Mouse (Mus musculus) CH12.LX (cell line): ENCODE measurements around the gene Cryba1. TPM values are rescaled to one million over a fixed set of nuclear protein-coding genes. Genes with fewer than 3 reads are reported as not detected.

Source experiments
- DNase-seq: peaks from one replicate; pipeline ENCODE4 v3.0.0-alpha.2; 2013; ENCODE audit errors: extremely low read depth
- H3K27ac ChIP-seq: 2 replicates; pipeline ENCODE4 v1.5.1; 2012; ENCODE audit warnings: low read depth, mild to moderate bottlenecking, control low read depth, moderate library complexity; ENCODE audit not compliant: insufficient read depth
- H3K27me3 ChIP-seq: replicated peaks from 2 replicates; pipeline ENCODE3; 2012; ENCODE audit warnings: inconsistent platforms
- H3K36me3 ChIP-seq, 2 experiments: replicated peaks in 1 of 2; 2 replicates each; pipeline versions ENCODE3 to v1.6.1; 2012; ENCODE audit warnings: inconsistent platforms in 1 of 2, low read length in 1 of 2, mild to moderate bottlenecking in 1 of 2, mixed read lengths in 1 of 2, moderate library complexity in 1 of 2; ENCODE audit not compliant: control insufficient read depth in 1 of 2, insufficient read depth in 1 of 2
- H3K4me1 ChIP-seq, 2 experiments: 2 replicates each; pipeline ENCODE4 v1.6.1; 2012; ENCODE audit warnings: inconsistent platforms in 1 of 2, moderate library complexity in 1 of 2; ENCODE audit not compliant: insufficient read depth in 2 of 2, control insufficient read depth in 1 of 2
- H3K4me2 ChIP-seq: 2 replicates; pipeline ENCODE4 v1.6.1; 2012; ENCODE audit warnings: low read depth, mild to moderate bottlenecking, control low read depth; ENCODE audit not compliant: poor library complexity, insufficient read depth, severe bottlenecking
- H3K4me3 ChIP-seq, 3 experiments: fragments of 150-350 bp in 1 of 3; sonication (generic) in 1 of 3; replicated peaks in 1 of 3; 2 replicates each; pipeline versions ENCODE3 to v1.5.1; 2011 to 2012; ENCODE audit warnings: low read depth in 2 of 3, low read length in 2 of 3, mild to moderate bottlenecking in 2 of 3, moderate library complexity in 2 of 3, control low read depth in 1 of 3, improper control_type of control experiment in 1 of 3, inconsistent platforms in 1 of 3, mixed read lengths in 1 of 3; ENCODE audit not compliant: poor library complexity in 1 of 3
- H3K79me2 ChIP-seq: replicated peaks from 2 replicates; pipeline ENCODE4 v1.6.1; 2012; ENCODE audit warnings: mild to moderate bottlenecking, moderate library complexity; ENCODE audit not compliant: control insufficient read depth, poor library complexity, insufficient read depth, severe bottlenecking; ENCODE audit errors: extremely low read depth
- H3K9ac ChIP-seq: 2 replicates; pipeline ENCODE4 v1.6.1; 2012; ENCODE audit warnings: low read depth, mild to moderate bottlenecking, control low read depth, moderate library complexity; ENCODE audit not compliant: insufficient read depth
- H3K9me3 ChIP-seq: replicated peaks from 2 replicates; pipeline ENCODE3; 2012; ENCODE audit warnings: low read length, inconsistent platforms, mixed read lengths
- CHD2 ChIP-seq: IDR thresholded peaks from 2 replicates; pipeline ENCODE4 v1.6.1; 2011; ENCODE audit warnings: low read length, improper control_type of control experiment
- CTCF ChIP-seq, 2 experiments: IDR thresholded peaks in 1 of 2; conservative IDR thresholded peaks in 1 of 2; 2 replicates each; pipeline ENCODE4 v1.5.1; 2011 to 2012; ENCODE audit warnings: low read depth in 2 of 2, low read length in 2 of 2, improper control_type of control experiment in 1 of 2, inconsistent platforms in 1 of 2, mild to moderate bottlenecking in 1 of 2, moderate library complexity in 1 of 2
- E2F4 ChIP-seq: IDR thresholded peaks from 2 replicates; pipeline ENCODE4 v1.6.1; 2011; ENCODE audit warnings: low read depth, low read length, improper control_type of control experiment; ENCODE audit not compliant: insufficient replicate concordance
- ELF1 ChIP-seq: IDR thresholded peaks from 2 replicates; pipeline ENCODE4 v1.6.1; 2014; ENCODE audit warnings: low read depth, mild to moderate bottlenecking, inconsistent platforms, low read length, improper control_type of control experiment
- HCFC1 ChIP-seq: IDR thresholded peaks from 2 replicates; pipeline ENCODE4 v1.6.1; 2012; ENCODE audit warnings: low read depth, mild to moderate bottlenecking, inconsistent platforms, low read length, improper control_type of control experiment
- MAFK ChIP-seq: IDR thresholded peaks from 2 replicates; pipeline ENCODE4 v1.6.1; 2011; ENCODE audit warnings: low read length, improper control_type of control experiment; ENCODE audit not compliant: insufficient replicate concordance
- MAX ChIP-seq: IDR thresholded peaks from 2 replicates; pipeline ENCODE4 v1.6.1; 2011; ENCODE audit warnings: low read length, improper control_type of control experiment
- MXI1 ChIP-seq: IDR thresholded peaks from 2 replicates; pipeline ENCODE4 v1.6.1; 2011; ENCODE audit warnings: mild to moderate bottlenecking, low read depth, low read length, improper control_type of control experiment
- MYC ChIP-seq: IDR thresholded peaks from 2 replicates; pipeline ENCODE4 v1.6.1; 2011; ENCODE audit warnings: low read depth, mild to moderate bottlenecking, improper control_type of control experiment, low read length
- NELFE ChIP-seq: IDR thresholded peaks from 2 replicates; pipeline ENCODE4 v1.6.1; 2011; ENCODE audit warnings: low read depth, low read length, improper control_type of control experiment
- POLR2A ChIP-seq: IDR thresholded peaks from 2 replicates; pipeline ENCODE4 v1.6.1; 2011; ENCODE audit warnings: low read depth, mild to moderate bottlenecking, improper control_type of control experiment, low read length
- RAD21 ChIP-seq: IDR thresholded peaks from 2 replicates; pipeline ENCODE4 v1.6.1; 2011; ENCODE audit warnings: low read depth, mild to moderate bottlenecking, low read length, improper control_type of control experiment, moderate library complexity
- RCOR1 ChIP-seq: conservative IDR thresholded peaks from 2 replicates; pipeline ENCODE4 v1.6.1; 2012; ENCODE audit warnings: low read depth, mild to moderate bottlenecking, inconsistent platforms, low read length, improper control_type of control experiment
- SIN3A ChIP-seq: IDR thresholded peaks from 2 replicates; pipeline ENCODE4 v1.6.1; 2012; ENCODE audit warnings: low read length, improper control_type of control experiment, inconsistent platforms
- TCF12 ChIP-seq: IDR thresholded peaks from 2 replicates; pipeline ENCODE4 v1.6.1; 2014; ENCODE audit warnings: low read depth, mild to moderate bottlenecking, inconsistent platforms, low read length, improper control_type of control experiment
- UBTF ChIP-seq: IDR thresholded peaks from 2 replicates; pipeline ENCODE4 v1.6.1; 2012; ENCODE audit warnings: low read depth, mild to moderate bottlenecking, inconsistent platforms, low read length, improper control_type of control experiment, moderate library complexity
- USF1 ChIP-seq: IDR thresholded peaks from 2 replicates; pipeline ENCODE4 v1.6.1; 2014; ENCODE audit warnings: low read depth, mild to moderate bottlenecking, inconsistent platforms, low read length, improper control_type of control experiment
- ZMIZ1 ChIP-seq: IDR thresholded peaks from 2 replicates; pipeline ENCODE4 v1.6.1; 2012; ENCODE audit warnings: low read depth, mild to moderate bottlenecking, inconsistent platforms, low read length, improper control_type of control experiment
- dilution Hi-C: fragments of 300-500 bp; cut with MboI; formaldehyde crosslinking; loops from 2 replicates; pipeline ENCODE4 v1.14.3; 2020; ENCODE audit warnings: low sequenced_read_pairs; ENCODE audit not compliant: extremely low pct_unique_long_range_greater_than_20kb, extremely low pct_ligation_motif_present
- in situ Hi-C: fragments of 300-500 bp; cut with MboI; formaldehyde crosslinking; loops from 3 replicates; pipeline ENCODE4 v1.14.3; 2019; ENCODE audit warnings: low sequenced_read_pairs, low pct_ligation_motif_present, low pct_unique_long_range_greater_than_20kb, mixed read lengths
- polyA plus RNA-seq: library from polyadenylated mRNA; unstranded; fragments of >175 nt; gene quantifications from 2 replicates; pipeline ENCODE4 v1.2.1, GENCODE M21; 2012; ENCODE audit warnings: low read depth; ENCODE audit not compliant: insufficient read length
- total RNA-seq, 2 experiments: library from RNA; depleted of rRNA; stranded (reverse); fragments of 300-350 nt in 1 of 2; fragments of >200 nt in 1 of 2; gene quantifications; 2 replicates each; pipeline ENCODE4 v1.2.3; 2012 to 2014

Gene Cryba1
- total and polyA plus RNA-seq, 3 experiments: not detected

DNA sequence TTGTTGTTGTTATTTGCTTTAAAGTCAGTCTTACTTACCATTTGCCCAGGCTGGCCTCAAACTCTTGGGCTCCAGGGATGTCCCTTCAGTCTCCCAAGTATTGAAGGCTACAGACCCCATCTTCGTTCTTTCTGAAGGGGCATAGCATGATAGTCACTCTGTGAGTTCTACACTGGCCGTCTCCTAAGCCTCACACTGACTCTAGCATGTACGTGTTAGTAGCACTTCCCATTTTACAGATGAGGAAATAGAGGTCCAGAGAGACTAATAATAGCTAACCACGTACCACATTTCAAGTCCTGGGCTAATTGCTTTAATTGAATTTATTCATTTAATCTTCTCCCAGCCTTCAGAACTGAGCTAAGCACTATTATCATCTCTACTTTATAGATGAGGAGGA is 34.9 kb upstream of the Cryba1 start:
- dilution Hi-C loops (no loop called here), in situ Hi-C loops (no loop called here)
- peaks cover 17 to 55% of the 10 kb centered on the region in 2 experiments for H3K4me1 ChIP-seq
- H3K4me3 ChIP-seq: no peak overlapping the region
- H3K27ac ChIP-seq: no peak overlapping the region
- peak; percentile 52 for DNase-seq
- H3K27me3 ChIP-seq: peaks cover 20% of the 10 kb centered on the region
- no peak for TF ChIP-seq MAFK
- no peak for TF ChIP-seq RCOR1
- no peak for TF ChIP-seq RAD21
- TF ChIP-seq, all 38 proteins: peak for 0
- Histone ChIP-seq H3K79me2 (no peaks in the 10 kb centered on the region), H3K9ac (no peak overlapping the region), H3K36me3 (no peaks in the 10 kb centered on the region), H3K4me2 (no peak overlapping the region), H3K9me3 (no peaks in the 10 kb centered on the region)

DNA sequence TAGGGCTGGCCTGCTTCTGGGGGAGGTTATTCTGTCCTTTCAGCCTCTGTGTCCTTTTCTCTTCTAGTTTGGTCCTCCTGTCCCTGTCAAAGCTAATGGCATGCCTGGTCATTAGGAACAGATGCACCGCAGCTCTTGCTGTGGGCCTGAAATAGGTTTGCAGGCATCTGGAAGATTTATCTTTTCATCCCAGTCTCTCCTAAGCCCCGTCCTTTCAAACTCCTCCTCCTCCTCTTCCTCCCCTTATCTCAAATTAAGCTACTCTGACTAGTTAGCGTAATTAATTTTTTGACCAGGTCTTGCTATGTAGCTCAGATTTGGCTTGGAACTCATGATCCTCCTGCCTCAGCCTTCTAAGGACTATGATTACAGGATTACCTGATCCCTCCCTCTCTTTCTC is 28.4 kb upstream of the Cryba1 start:
- in situ Hi-C loops (no loop called here), dilution Hi-C loops (no loop called here)
- Histone ChIP-seq H3K27me3 (no peaks in the 10 kb centered on the region), H3K4me1 (peaks cover 4 to 20% of the 10 kb centered on the region in 2 experiments; a peak in 3 of 4 replicates), H3K4me3 (no peak overlapping the region), H3K4me2 (no peak overlapping the region), H3K36me3 (no peaks in the 10 kb centered on the region), H3K79me2 (no peaks in the 10 kb centered on the region), H3K9me3 (no peaks in the 10 kb centered on the region), H3K9ac (no peak overlapping the region), H3K27ac (no peak overlapping the region)
- no peak for DNase-seq
- TF ChIP-seq UBTF (no peak), USF1 (no peak), RCOR1 (no peak), MXI1 (no peak), CTCF (conservative IDR thresholded peaks at IDR 0.05 in 1 of 2, IDR thresholded peaks at IDR 0.05 in 1 of 2; ENCODE audit: low read depth in 2 of 2, low read length in 2 of 2) (no peak), MAX (no peak), NELFE (no peak), ELF1 (no peak), SIN3A (no peak), CHD2 (no peak), MYC (no peak), TCF12 (no peak), HCFC1 (no peak), ZMIZ1 (no peak), POLR2A (no peak), E2F4 (no peak)
